Mouse (Mus musculus) ES-CJ7 (cell line): ENCODE results near the gene Trim21.

ENCODE experiments used
- DNase-seq: peaks from one replicate; pipeline ENCODE4 v3.0.0; 2011; ENCODE audit warnings: low read depth, low spot score

Trim21 gene

GRCm38 (mm10) chr7:102564999-102565997, at the start of gene Trim21:
Gene Trim21, minus strand, starts transcription at chr7:102565486.
- peak; percentile 59 for DNase-seq

- no peak for DNase-seq
Observed at GRCm38 (mm10) chr7:102597378-102598031, 32.2 kb upstream of the Trim21 start, which contains the start of gene Olfr552. Gene Olfr552, plus strand, starts transcription at chr7:102597770.

GRCm38 (mm10) chr7:102591786-102592185, 26.5 kb upstream of the Trim21 start, which contains the start of gene Olfr551:
Gene Olfr551, minus strand, starts transcription at chr7:102591886.
- no peak for DNase-seq

GRCm38 (mm10) chr7:102575998-102576397, 10.7 kb upstream of the Trim21 start:
- DNase-seq, result no peak

- no peak for DNase-seq
Observed at GRCm38 (mm10) chr7:102573174-102573830, 8.0 kb upstream of the Trim21 start.

GRCm38 (mm10) chr7:102571142-102571541, 5.9 kb upstream of the Trim21 start, which contains the start of gene Olfr550:
Gene Olfr550, plus strand, starts transcription at chr7:102571442.
- no peak for DNase-seq

GRCm38 (mm10) chr7:102566219-102566618, 933 bp upstream of the Trim21 start:
- DNase-seq, result no peak

- DNase-seq, result no peak
Observed at GRCm38 (mm10) chr7:102553279-102553678, 12.0 kb downstream of the Trim21 start.

- no peak for DNase-seq
Observed at GRCm38 (mm10) chr7:102549570-102549969, 15.7 kb downstream of the Trim21 start, which contains the start of gene Olfr549. Gene Olfr549, plus strand, starts transcription at chr7:102549870.

GRCm38 (mm10) chr7:102541251-102541650, 24.0 kb downstream of the Trim21 start:
- DNase-seq, result peak; percentile 17

GRCm38 (mm10) chr7:102540596-102540995, 24.7 kb downstream of the Trim21 start, which contains the start of gene Olfr548-ps1:
Gene Olfr548-ps1, plus strand, starts transcription at chr7:102540896.
- DNase-seq, result no peak

GRCm38 (mm10) chr7:102534449-102534848, 30.8 kb downstream of the Trim21 start, which contains the start of gene Olfr547:
Gene Olfr547, plus strand, starts transcription at chr7:102534749.
- no peak for DNase-seq

- DNase-seq, result no peak
Observed at GRCm38 (mm10) chr7:102529052-102529451, 36.2 kb downstream of the Trim21 start.

GRCm38 (mm10) chr7:102517051-102517335, 48.3 kb downstream of the Trim21 start:
- no peak for DNase-seq

GRCm38 (mm10) chr7:102516261-102517050, 48.8 kb downstream of the Trim21 start:
- DNase-seq, result no peak

- no peak for DNase-seq
Observed at GRCm38 (mm10) chr7:102514144-102514543, 51.1 kb downstream of the Trim21 start.

- peak; percentile 77 for DNase-seq
Observed at GRCm38 (mm10) chr7:102512814-102513435, 52.4 kb downstream of the Trim21 start.

- DNase-seq, result no peak
Observed at GRCm38 (mm10) chr7:102511927-102512326, 53.4 kb downstream of the Trim21 start.

- DNase-seq, result no peak
Observed at GRCm38 (mm10) chr7:102509726-102510125, 55.6 kb downstream of the Trim21 start.

GRCm38 (mm10) chr7:102508666-102509065, 56.6 kb downstream of the Trim21 start:
- no peak for DNase-seq
